Mouse (Mus musculus) spleen, postnatal 10 days (tissue): ENCODE measurements around the gene H2afy.

ENCODE experiments used
- DNase-seq, 2 experiments: peaks; one replicate each; pipeline ENCODE4 v3.0.0; 2021 to 2022; ENCODE audit warnings: low spot score in 2 of 2

H2afy gene

DNA sequence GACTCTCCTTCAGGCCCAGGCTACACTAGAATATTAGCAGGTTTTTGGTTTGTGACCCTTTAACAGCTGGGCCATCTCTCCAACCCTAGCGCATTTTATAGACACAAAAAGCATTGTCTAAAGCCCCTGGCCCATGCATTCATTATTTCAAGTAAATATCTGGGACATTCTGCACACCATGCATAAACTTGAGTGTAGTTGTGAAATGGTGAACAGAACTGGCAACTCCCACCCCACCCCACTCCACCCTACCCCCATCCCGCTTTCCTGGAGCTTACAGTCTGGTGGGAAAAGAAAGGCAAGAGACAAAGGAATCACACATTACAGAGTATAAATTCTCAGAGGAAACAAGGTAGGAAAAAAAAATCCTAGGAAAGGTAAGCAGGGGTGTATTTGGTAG is at the start of gene H2afy:
TSS of gene H2afy (minus strand) at position 162 of the 400 bp plus-strand sequence.
- no peak for DNase-seq

DNA sequence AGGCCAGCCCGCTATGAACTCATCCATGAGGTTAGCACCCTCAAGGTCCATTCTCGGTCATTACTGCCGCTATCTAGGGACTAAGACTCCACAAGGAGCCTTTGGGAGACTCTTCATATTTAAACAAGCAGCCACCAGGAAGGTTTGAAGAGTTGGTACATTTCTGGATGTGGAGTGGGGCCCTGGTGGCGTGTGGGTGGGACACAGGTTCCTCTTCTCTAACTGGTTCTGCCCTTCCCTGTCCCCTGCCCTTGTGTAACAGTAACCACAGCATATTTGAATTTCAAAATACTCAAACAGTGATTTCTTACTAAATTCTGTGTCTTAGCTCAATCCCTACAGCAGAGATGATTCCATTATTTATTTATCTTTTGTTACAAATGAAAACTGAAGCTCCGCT is 47.5 kb upstream of the H2afy start:
- no peak for DNase-seq

DNA sequence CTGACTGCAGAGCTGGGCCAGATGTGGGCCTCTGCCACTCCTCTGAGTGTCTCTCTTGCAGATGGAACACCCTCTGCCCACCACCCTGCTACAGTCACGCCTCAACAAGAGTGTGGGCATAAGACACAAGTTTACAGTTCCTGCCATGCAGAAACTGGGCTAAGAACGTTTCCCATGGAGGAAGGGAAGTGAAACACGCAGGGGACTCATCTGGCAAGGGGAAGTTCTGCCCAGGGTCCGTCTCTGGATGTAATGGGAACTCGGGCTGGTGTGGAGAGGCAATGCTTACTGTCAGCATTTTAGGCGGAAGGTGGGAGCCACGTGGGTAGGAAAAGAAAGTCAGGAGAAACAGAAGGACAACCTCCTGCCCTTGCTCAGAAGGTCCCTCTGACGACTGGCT is 45.3 kb upstream of the H2afy start:
- DNase-seq, result no peak

DNA sequence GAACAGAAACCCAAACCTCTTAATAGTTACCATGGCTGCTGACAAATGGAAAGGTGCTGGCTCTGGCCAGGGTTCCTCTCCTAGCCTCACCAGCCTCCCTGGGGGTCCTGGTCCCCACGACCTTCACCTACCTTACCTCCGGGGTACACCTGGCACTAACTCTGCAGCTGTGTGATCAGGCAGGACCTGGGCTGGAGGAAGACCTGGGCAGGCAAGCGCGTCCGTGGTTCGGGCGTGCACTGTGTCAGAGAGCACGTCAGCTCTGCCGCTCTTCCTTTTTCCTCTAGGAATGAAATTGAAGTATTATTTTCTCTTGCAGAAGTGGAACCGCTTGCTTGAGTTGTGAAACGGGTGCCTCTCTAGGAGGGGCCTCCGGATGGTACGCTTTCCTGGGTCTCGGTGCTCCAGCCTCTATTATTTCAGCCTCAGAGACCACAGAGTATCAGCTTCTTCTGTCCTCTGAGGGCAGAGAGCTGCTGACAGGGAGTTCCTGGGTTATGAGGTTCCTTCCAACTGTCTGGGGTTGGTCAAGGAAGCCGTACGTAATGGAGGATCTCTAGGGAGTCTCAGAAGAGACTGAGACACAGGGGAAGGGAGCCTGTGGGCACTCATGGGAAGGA is 42.4 kb upstream of the H2afy start, which contains the start of gene Tifab:
TSS of gene Tifab (minus strand) at position 470 of the 620 bp plus-strand sequence.
- peak in 1 of 2 experiments; percentile 39 for DNase-seq

DNA sequence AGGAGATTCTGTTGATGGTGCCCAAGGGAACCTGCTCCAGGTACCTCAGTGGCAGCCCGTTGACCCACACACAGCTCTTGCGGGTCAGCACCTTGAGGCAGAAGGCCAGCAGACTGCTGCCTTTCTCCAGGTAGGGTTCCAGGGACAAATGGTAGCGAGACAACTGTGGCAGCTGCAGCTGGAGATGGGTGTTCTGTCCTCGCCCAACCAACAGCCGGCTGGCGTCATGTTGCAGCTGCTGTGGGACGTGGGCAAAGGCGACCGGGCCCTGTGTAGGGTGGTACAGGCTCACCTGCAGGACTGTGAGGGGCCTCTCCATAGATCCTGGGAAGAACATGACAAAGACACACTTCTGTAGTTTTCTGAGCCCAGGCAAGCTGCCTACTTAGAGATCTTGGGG is 40.1 kb upstream of the H2afy start:
- DNase-seq, result no peak

DNA sequence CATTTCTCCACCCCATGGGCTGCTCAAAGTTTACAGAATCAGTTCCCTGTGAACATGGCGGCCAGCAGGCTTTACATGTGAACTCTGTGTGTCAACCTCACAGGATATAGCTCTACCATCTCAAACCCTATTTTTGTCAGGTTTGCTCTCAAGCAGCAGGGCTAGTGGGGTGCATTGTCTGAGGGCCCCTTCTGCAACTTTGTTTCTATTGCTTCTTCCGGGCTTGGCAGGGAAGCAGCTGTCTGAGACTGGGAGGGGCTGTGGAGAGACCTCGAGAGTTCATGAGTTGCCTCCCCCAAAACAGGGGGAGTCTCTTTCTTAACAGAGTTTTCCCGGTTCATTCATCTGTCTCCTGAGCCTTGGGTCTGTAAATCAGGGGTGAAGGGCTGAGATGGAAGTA is 39.7 kb upstream of the H2afy start:
- DNase-seq, result no peak

DNA sequence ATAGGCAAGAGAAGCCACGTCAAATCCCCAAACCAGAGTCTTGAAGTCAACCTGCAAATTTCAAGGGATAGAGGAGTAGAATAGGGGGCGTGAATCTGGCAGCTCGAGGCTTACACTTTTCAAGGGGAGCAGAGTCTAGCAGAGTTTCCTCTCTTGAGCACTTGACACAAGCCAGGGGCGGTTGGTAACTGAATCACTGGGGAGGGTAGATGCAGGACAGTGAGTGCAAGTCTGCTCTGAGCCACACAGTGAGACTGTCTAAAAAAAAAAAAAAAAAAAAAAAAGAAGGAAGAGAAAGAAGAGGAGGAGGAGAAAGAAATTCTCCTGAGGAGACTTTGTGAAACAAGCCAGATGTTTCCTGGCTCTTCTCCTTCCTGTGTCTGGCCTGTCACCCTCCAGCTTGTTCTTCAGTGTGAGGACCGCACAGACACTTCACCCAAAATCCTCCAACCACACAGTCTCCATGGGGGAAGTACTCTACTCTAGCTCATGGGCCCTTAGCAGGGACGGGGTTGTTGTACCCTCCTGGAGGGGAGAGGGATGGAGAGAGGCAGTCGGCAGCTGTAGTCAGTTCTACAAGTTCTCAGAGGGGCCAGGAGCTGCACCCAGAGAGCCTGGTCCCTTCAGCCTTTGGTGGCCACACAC is 36.9 kb upstream of the H2afy start:
- no peak for DNase-seq

DNA sequence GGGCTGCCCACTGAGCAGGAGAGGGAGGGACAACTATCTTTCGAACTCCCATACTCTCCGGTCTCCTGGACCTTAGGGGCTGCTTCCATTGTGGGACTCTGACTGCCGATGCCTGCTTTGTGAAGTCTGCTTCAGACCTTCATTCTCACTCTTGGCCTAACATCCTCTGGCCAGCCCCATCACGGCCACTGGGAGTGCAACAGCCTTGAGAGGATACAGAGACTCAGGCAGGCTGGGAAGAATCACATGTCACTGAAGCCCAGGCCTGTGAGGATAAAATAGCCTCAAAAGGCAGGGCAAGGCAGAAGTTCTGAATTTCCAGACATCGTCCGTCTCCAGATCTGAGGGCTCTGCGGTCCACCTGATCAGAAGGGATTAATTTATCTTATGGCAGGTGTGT is 35.9 kb upstream of the H2afy start:
- DNase-seq, result no peak

DNA sequence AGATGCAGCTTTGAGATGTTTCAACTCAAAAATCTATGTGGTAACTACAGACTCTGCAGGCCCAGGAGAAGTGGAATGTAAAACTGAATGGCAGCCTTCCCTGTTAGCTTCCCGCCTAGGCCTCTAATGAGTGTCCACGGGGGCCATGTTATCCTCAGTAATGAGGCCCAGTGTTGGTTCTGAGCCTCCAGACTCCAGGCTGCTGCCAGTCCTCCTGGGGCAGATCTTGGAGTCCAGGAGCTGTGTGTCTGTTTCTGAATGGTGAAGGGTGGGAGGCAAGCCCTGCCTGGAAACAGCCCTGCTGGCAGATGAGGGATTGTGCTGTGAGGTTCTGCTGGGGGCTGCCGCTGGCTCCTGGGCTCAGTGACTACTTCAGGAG is 32.2 kb upstream of the H2afy start:
- no peak for DNase-seq

DNA sequence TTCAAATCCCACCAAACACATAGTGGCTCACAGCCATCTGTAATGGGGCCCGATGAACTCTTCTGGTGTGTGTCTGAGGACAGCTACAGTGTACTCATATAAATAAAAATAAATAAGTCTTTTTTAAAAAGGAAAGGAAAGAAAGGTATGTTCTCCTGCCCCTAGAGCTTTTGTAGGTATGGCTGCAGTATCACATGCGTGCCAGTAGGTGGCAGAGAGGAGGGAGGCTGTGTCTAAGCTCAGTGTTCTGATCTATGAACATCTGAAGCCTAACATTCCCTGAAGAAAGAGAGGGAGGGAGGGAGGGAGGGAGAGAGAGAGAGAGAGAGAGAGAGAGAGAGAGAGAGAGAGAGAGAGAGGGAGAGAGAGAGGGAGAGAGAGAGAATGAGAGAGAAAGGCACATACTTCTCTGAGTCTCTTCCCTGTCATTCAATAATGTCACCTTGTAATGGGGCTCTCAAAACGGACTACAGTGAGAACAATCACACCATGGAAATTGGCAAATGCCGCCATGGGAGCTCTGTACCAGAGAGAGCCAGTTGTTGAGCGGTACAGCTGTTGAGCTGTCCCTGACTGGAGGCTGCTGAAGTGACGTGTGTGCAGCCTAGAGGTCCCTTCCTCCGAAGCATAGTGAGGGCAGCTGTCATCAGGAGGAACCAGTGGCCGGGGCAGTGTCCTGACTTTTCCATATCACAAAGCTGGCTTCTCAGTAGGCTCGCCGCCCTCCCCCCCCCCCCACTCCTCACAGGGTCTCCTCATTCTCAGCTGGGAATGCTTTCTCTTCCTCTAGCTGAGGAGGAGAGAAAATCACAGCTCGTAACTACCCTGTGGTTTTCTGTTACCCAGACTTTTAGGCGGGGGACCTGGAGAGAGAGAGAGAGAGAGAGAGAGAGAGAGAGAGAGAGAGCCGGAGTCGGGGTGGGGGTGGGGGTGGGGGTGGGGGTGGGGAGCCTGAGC is 31.6 kb upstream of the H2afy start:
- peak in 1 of 2 experiments; percentile 55 for DNase-seq

DNA sequence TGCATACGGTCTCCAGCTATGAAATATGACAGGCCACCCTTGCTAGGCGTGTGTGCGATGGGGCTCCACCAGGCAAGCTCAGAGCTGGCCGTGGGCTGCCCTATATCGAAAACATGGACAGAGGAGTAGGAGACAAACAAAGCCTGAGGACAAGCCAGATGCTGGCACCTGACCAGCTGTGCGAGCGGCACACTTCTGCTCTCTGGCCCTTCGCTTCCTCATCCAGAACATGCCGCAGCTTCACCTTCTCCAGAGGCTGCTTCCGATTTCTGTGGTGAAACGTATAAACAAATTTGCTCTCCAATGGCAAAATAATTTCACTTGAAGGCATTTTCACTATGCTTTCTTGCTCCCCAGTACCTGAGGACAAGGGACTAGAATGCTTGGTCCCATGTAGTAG is 29.4 kb upstream of the H2afy start:
- no peak for DNase-seq

DNA sequence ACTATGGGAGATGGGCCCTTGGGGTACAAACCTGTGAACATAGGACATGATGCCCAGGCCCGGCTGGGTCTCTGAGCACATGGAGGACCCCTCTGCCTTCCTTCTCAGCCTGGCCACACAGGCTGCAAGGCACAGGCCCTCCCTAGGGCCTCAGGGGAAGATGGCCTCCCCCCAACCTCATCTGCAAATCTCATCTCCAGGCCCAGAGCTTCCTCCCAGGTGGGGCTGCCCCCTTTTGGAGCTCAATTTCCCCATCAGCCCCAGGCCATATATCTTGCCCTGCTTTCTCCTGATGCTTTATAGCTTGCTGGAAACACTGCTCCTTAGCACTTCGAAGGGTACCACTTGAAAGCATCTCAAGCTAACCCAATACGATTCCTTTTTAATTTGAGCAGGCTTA is 28.2 kb upstream of the H2afy start:
- no peak for DNase-seq

DNA sequence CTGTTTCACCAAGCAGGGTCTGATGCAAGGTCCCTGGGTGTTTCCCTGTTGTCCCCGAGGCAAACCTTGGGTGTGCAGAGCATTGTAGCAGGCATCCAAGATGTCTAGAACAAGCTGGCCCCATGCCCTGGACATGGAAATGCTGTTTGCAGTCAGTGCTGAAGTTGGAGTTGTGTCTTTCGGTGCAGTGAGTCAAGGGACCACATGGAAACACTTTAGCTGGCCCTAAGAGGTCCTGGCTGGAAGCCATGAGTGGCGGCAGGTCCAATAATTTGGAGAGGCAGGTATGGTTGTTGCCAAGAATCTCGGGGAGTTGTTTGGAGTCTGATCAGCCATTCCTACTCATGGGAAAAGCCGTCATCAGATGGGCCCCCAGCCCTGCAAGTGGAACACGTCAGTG is 27.6 kb upstream of the H2afy start:
- no peak for DNase-seq

DNA sequence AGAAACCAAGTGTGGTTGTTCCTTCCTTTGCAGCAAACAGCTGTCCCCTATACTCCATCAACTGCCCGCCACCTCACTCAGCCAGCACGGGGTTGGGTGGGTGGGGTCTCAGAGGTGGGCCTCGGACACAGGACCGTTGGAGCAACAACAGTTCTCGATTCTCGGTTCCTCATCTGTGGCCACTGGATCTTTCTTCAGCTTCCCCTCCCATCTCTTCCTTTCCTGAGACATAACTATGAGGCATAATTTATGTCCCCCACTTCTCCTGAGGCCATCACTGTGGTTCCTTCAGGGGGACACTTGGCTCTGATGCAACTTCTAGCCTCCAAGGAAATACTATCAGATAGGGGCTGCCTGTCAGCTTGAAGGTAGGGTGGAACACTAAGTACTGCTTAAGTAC is 26.7 kb upstream of the H2afy start:
- no peak for DNase-seq

DNA sequence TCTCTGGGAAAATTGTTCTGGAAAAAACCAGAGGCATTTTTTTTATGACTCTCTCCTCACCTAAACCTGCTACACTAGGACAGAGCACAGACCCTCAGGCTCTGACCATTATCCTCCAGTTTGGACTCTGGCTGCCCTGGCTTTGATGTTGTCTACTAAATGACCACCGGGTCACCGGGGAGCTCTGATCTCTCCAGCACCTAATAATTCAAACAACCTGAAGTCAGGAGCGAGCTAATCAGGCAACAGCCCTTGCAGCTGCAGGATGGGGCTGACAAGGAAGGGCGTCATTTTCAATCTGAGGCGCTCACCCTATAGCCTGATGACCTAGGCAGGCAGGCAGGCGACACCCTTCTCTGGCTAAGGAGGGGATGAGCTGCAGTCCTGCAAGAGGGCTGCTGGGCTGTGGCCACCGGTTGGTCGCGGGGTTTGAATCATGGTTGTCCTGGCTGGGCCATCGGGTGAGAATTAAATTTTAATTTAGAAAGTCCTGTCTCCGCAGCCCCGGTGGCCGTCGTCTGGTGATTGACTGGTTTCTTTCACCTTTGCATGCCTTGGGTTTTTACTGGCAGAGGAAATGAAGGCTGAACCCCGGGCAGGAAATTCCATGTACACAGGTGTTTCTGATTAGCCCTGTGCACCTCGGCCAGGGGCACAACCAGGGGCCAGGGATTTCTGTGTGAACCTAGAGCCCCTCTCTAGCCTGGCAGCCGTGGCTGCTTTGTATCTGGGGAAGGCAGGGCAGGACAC is 23.6 kb upstream of the H2afy start:
- no peak for DNase-seq

DNA sequence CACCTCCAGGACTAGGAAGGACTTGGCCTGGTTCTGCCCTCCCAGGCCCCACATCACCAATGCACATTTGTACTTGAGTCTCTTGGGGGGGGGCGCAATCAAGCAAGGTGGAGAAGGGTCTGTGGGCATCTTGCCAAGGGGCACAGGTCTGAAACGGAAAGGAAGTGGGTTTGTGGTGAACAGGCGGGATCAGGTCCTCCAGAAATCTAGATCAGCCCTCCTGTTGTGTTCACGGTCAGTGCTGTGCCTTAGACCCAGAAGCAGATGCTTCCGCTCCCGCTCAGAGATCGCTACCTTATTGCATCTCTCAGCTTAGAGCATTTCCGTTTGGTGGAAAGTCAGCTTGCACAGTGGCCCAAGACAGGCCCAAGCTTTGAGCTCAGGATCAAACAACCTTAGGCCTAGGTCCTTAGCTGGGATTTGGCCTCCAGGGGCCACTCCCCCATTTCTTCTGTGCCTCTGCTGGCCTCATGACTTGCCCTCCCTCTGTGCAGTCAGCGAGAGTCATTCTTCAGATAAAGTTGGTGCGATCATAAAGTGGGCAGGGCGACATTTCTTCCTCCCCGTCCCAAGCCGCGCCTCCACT is 22.9 kb upstream of the H2afy start:
- peak in 1 of 2 experiments; percentile 69 for DNase-seq

DNA sequence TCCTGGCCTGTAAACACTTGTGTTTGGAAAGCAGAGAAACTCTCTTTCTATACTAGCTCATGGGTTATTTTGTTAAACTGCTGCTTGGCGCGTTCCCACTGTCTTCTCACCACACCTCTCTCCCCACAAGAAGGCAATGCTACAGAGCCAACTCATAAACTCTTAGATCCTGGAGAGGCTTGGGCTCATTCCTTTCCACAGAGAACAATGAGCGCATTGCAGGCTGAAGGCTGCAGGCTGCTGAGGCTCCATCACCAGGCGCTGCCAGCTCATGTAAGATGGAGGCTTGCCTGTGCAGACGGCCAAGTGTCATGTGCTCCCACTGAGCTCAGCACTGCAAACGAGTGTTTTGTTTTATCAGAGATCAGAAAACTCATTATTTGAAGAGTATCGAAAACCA is 19.5 kb upstream of the H2afy start:
- no peak for DNase-seq

DNA sequence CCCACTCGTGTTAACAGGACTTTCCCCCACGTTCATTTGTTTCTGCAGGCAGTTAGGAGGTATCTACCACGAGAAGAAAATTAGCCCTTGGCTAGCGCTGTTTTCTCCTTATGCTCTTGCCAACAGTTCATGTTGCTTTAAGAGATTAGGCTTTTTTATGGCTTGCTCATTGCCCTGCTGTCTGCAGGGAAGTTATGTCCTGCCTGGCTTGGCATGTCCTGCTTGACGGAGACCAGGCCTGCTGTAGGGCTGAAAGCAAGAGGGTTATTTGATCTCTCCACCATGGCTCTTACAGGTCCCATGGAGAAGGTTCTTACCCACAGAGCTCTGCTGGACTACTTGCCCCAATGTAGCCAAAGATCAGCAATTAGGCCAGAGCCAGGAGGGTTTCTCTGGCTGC is 18.9 kb upstream of the H2afy start:
- no peak for DNase-seq

DNA sequence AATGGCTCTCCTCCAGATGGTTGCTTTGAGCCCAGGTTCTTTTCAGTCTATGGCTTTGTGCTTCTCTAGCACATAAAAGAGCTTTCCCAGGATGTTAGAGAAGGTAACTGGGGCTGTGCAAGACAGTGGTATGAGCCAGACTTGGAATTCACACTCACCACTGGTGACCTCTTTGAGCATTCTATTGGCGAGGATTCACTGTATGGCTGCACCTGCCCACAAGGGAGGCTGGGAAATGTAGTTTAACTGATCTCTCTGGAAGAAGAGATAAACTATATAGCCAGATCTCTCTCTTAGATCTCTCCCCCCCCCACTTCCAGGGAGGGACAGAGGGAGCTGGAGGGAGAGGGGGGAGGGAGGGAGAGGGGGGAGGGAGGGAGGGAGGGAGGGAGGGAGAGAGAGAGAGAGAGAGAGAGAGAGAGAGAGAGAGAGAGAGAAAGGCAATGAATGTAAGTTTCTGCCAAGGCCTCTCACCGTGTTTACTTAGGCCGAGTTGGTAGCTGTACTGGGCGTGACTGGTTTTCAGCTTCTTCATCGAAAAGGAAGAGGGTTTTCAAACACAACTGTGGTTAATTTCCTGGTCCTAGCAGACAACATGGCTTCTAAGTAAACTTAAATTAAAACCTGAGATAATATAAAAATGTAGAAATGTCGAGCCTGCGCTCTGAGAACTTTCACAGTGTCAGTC is 16.8 kb upstream of the H2afy start:
- DNase-seq, result no peak

DNA sequence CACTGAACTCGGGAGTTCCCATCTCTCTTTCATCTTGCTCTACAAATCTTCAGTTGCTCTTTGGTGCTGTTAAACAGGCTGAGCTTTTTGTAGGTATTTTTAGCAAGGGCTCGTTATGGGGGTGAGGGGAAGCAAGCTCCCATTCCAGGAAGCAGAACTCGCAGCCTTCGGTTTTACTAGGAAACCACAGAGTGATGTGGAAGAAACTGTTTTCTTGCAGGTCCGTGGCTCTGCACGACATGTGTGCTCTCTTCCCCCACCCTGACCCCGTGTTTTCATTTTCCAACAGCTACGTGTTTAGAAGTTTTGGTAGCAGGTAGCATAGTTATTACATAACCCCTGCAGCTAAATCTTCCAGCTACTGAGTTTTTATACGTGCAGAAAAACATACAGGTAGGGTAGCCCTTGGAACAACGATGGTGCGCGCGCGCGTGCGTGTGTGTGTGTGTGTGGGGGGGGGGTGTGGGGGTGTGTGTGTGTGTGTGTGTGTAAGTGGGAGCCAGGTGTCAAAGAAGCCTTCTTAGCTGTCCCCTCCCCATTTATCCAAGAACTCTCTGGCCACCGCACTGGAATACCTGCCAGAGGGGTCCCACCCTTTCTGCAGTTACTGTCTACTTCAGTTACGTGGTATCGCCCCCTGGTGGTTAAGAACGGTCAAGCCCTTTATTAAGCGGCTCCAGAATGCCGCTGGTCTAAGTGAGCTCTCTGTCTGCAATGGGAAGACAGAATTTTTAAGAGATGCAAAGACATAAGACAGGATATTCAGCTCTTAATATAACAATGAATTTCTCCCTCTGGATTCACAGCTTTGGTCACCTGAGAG is 15.5 kb upstream of the H2afy start:
- peak in 1 of 2 experiments; percentile 78 for DNase-seq
